Mouse (Mus musculus) CD4-positive, CD25-positive, alpha-beta regulatory T cell, adult 9 weeks (primary cell): ENCODE data around the gene Myzap. TPM values are rescaled to one million over a fixed set of nuclear protein-coding genes. Genes with fewer than 3 reads are reported as not detected.

Source experiments
- polyA plus RNA-seq: library from polyadenylated mRNA; unstranded; fragments of 100-300 nt; shearing (Covaris generic); gene quantifications from one replicate; pipeline ENCODE4 v1.2.1, GENCODE M21; 2017

Gene Myzap
- polyA plus RNA-seq, result 1.4 TPM

GRCm38 (mm10) chr9:71591938-71592548, at the start of gene Myzap:
Myzap (minus strand) TSS chr9:71592360.

GRCm38 (mm10) chr9:71485475-71486094, 106.6 kb downstream of the Myzap start, which contains the start of gene Polr2m:
Polr2m (minus strand) TSS chr9:71485935.

Other genes with a start within 250 kb of the Myzap start
- 19.4 TPM for gene Polr2m, start 106.4 kb downstream of the Myzap start, polyA plus RNA-seq
- not detected for gene Cgnl1, start 179.2 kb upstream of the Myzap start, polyA plus RNA-seq